Mouse (Mus musculus) urinary bladder, postnatal 14 days (tissue): ENCODE measurements around the gene Tinagl1.

Experiments used
- DNase-seq: peaks from one replicate; pipeline ENCODE4 v3.0.0; 2021; ENCODE audit warnings: low spot score

The Tinagl1 gene

DNA sequence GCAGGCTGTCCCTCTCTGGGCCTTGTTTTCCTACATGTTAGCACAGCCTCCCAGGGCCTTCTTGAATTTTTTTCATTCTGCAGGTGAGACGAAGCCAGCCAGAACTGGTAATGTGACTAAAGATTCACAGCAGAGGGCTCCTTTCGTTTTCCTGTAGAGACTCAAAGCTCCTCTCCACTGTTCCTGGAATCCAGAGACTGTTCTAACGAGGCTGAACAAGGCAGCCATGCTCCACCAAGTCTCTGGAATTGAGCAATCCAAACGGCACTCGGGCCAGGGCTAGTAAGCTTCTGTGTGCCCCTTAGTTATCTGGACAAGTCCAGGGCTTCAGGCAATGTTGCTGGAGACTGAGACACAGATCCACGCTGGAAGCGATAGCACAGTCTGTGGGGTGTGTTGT is 2.6 kb upstream of the Tinagl1 start:
- no peak for DNase-seq

DNA sequence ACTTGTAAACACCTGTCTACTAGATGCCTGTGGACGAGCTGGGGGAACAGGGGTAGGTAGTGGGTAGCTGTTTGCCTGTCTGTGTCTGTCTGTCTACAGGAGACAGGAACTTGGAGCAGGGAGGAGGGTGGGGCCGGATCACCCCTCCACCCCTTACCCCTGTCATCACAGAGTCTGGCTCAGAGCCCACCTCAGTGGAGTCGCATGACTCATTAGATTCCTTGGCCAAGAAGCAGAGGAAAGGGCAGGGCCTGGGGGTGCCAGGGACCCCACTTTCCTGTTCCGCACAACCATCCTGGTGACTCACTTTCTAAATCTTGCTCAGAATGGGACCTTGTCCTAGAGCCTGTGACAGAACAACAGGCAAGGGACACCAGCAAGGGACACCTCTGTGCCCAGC is 2.2 kb upstream of the Tinagl1 start:
- DNase-seq = peak; percentile 71

DNA sequence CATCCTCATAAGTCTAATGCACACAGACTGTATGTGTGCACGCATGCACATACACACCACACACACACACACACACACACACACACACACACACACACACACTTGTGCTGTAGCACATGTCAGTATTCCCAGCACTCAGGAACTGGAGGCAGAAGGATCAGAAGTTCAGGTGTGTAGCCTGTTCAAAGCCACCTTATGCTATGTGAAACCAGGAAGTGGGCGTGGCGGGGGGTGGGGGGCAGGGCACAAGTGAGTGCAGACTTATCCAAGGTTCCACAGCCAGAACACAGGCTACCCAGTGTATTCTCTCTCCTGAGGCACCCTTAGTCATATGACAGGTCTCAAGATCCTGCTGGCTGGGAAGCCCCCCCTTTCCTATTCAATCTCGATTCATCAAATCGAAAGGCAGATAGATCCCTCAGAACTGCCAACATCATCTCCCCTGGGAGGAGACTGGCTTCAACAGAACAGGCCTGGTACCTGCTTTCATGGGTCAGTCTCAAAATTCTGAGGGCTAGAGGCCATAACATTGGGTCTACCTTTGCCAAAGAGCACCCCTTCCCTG is 1.3 kb upstream of the Tinagl1 start:
- no peak for DNase-seq

DNA sequence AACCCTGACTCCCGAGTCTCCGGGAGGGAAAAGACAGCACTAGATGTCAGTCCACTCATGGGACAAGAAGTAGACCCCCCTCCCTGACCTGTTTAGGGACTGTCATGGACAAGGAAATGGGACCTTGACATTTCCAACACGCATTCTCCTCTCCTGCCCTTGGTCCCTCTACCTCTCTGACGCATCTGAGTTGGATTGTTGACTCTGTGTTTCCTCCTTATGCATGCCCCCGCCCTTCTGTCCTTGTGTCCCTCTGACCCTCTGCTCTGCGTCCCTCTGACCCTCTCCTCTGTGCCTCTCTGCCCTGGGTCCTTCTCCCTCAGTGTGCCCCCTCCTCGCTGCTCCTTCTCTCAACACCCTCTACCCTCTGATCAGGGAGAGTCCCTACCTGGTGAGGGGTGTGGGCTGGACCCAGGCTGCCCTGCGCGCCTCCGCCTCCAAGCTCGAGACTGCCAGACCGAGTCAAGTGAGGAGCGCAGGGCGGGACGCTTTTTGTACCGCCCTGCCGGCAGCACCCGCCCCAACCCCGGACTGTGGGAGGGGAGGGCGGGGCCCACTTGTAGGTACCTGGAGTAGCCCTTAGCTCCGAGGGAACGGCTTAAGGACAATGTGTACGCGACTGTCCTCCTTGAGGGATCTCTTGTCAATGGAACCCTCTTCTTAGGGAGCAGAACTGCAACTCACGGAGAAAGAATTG is 439 bp downstream of the Tinagl1 start:
- peak; percentile 84 for DNase-seq

DNA sequence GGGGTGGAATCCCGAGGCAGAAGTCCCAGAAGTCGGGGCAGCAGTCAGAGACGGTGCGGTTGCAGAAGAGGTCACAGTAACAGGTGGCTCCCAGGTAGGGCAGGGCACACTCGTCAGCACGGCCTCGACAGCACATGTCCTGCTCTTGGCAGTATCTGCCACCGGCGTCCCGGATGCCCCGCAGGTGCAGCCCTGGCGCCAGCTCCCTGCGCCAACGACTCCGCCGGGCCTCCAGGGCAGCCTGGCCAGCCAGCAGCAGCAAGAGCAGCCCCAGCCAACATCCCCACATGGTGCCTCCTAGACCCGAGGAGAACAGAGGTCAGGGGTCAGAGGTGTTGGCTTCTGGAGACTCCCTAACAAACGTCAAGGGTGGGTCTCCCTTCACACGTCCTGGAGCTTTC is 1.0 kb downstream of the Tinagl1 start:
- DNase-seq = no peak

DNA sequence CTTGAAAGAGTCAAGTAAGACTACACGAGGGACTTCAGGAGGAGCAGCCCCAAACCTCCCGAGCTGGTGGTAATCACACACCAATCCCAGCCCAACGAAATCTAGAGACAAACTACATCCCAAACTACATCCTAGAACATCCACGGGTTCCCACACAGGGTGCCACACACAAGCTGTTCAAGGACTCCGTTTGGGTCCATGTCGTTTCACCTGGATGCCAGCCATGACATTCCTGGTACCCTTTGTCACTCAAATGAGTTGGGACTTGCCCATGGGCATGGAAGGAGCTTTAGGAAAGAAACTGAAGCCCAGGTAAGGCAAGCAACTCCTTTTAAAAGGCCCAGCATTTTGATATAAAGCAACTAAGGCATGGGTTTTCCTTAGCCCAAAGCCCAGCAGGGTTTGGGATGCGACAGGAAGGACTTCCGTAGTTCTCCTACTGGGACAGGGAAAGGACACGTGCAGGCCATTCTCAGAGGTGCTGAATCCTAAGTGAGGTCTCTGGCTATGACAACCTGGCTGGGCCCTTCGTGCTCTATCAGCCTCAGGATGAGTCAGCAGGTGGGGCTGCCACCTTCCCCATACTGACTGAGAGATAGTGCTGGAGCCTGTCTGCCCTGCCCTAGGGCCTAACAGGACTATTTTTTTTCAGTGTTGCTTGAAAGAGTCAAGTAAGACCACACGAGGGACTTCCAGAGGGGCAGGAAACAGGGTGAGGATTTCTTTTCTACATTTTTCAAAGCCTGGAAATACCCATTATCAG is 1.7 kb downstream of the Tinagl1 start:
- DNase-seq = peak; percentile 67

DNA sequence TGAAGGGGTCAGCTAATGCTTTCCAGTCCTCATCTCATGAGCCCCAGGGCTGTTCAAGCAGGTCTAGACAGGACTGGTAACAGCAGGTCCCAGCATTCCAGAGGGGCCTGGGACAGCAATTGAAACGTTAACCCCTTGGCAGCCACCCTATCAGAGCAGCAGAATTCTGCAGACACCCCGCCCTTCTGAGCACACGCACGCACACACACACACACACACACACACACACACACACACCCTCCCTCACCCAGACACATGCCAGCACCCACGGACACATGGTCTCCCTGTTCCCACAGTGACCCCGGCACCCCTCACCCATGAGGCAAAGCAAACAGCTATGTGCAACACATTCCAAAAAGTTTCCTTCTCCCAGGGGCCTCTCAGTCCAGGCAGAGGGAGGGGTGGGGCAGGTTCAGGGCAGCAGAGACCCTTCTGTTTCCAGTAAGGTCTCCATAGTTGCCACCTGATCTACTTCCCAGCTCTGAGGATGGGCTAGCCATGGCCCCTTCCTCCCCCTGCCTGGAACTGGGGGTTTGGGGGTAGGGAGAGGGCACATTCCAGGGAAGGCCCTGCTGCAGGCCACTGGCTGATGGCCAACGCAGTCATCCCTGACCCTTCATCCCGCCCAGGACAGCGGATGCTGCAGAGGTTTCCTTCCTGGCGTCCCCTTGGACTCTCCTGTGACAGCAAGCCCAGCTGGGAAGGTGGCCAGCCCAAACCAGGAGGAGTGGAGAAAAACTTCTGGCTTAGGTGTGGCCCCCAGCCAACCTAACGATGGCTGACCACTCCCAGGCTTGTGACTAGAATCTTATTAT is 2.8 kb downstream of the Tinagl1 start:
- DNase-seq = peak; percentile 64

DNA sequence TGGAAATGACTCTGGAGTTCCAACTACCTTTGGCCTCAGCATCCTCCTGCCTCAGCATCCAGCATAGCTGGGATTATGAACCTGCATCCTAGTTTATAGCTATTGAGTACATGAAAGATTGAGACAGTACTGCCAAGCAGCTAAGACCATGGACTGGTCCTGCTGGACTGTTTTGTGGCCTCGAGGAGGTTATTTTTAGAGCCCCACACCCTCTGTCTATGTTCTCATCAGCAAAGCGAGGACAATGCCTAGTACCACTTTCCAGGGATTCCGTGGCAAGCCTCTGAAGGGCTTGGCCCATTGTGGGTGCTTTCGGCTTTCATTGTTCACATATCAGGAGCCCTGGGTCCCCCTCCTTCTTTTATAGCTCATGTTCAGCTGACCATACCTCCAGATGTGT is 4.6 kb downstream of the Tinagl1 start:
- no peak for DNase-seq

DNA sequence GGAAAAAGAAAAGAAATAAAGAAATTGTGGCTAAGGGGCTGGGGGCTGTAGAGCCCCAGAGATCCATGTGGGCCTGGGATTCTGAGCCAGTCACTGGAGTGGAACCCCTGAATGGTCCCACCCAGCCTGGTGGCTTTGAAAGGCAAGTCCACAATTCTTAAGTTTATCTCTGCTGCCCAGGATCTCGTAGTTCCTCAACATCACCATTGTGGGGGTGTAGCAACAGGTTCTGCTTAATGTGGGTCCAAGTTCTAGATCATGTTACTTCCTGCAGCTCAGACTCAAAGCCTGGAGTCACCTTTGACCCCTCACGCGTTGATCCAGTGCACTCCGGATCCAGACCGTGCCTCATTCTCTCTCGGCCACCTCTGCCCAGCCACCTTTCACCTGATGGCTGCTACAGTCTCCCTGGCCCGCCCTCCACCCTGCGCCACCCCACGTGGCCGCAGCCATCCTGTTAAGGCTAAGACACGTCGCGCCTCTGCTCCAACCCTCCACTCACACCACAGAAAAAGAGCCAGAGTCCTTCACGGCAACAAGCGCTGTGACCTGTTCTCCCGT is 5.4 kb downstream of the Tinagl1 start:
- no peak for DNase-seq

DNA sequence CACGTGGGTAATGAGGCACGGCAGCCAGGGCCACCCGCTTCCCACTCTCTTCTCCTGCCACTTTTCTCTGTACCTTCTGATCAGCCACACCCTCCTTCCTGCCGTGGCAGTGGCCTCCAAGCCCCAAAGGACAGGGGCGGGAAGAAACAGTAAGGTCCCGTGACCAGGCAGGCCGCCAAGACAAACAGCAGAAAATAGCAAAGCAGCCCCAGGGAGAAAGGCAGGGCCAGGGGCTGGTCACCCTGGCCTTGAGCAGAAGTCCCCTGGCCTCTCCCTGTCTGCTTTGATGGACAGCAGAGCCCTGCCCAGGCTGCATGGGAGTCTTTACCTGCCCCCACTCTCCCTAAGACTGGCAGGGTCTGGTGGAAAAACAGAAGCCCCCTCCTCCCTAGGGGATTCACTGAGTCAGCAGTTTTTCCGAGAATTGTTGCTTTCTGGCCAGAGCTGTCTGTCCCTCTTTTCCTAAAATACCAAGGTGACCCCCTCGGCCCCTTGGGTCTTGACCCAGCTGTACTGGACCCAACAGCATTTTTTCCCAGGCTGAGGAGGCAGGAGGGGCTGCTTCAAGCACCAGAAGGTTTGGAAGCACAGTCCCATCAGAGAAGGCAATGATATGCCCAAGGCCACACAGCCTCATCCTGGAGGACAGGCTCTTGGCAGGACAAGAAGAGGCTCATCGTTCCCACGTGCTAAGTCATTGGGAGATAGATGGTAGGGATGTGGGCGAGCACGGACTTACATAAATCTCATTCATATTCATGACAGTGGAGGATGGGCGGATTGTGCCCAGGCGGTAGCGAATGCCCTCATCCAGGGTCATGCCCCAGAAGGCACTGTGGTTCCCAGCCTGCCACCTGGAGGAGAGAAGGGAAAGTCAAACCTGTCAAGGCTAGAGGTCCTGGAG is 6.4 kb downstream of the Tinagl1 start:
- DNase-seq = peak; percentile 94

DNA sequence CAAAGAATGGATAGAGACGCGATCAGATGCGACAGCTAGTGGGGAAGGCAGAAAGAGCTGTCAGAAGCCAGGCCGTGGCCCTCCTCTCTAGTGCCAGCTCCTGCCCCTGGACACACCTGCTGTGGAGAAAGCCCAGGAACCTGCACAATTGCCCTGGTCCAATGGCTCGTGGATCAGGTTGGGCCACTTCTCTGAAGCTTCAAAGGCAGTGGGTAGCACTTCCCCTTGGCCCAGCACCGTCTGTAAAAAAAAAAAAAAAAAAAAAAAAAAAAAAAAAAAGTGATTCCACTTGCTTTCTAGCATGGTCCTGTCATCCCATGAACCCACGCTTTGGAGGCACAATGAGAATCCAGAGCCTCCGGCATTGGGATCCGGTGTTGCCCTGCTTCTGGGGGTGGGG is 7.1 kb downstream of the Tinagl1 start:
- no peak for DNase-seq

DNA sequence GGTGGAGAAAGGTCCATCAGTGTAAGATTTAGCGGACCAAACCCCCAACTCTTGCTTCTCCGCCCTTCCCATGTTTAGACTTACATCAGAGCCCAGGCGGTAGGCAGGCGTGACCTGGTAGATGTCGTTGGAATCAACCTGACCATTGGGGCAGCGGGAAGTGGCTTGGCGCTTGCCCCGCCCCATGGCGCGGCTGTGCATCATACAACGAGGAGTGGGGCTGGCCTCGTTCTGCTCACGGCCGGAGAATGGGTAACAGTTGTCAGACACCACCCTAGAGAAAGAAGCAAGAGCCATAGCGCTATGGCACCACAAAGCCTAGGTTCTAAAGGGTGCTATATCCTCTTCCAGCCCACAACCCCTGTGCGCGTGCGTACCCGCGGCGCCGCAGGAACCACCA is 7.6 kb downstream of the Tinagl1 start:
- DNase-seq = no peak

DNA sequence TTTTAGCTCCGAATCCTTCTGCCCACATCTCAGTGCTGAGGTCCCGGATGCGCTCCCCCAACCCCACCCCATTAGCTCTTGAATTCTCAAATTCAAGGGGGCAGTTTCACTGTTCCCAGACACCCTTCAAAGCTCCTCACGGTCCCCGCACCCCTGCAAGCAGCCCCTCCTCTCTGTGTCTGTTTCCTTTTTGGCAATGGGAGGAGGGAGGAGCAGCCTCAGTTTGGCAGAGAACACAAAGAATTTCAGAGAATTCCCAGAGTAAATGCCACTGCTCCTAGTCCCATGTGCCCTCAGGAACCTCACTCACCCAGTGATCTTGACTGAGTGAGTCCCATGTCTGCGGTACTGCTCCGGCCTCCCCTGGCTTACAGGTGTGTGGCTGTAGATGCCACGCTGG is 8.3 kb downstream of the Tinagl1 start:
- DNase-seq = no peak

DNA sequence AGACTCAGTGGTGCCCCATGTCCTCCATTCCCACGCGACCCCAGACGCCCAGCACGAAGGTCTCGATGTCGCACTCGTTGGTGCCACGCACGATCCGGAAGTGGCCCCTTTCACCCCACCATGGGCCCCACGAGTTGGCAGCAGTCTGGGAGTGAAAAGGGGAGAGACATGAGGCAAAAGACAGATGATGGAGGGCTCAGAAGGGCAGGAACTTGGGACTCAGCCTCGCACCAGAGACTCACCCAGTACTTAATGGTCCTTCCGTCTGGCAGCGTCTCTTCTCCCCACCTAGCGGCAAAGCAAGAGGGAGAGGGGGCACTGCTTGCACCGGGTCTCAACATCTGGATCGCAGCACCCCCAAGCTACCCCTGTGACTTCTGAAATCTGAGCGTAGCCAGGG is 8.9 kb downstream of the Tinagl1 start:
- no peak for DNase-seq

DNA sequence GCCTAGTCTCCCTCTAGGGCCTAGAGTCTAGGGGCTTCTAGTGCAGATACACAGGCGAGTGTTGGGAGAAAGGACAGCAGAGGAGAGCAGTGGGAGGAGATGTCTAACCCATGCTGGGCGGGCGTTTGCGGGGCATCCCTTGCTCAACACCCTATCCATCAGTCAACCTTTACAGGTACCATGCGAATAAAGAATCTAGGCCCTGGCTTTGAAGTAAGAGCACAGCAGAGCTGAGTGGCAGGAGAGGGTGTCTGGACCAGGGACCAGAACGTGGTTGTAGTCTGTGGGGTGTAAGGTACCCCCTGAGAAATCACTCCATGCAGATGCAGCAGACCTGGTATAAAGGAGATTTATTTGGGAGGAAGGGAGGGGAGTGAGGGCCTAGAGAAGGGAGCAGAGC is 10.8 kb downstream of the Tinagl1 start:
- DNase-seq = no peak

DNA sequence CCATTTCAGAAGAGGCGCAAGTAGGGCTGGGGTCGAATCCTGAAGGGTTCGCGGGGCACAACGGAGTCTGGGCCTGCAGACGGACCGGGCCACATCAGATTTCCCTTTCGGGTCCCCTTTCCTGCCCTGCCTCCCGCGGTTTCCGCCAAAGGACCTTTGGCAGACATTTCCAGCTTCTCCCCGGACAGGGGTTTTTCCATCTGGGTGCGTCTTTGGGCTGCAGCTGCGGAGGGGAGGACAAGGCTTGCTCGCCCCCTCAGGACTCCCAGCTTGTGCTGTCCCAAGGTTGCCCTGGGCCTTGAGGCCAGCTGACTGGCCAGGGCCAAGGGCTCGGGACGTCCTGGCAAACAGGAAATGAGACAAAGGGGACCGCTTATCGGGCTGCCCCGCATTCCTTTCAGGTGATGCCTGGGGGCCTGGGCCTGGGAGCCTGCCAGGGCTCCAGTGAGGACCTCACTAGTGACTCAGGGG is 11.5 kb downstream of the Tinagl1 start:
- DNase-seq = peak; percentile 69

DNA sequence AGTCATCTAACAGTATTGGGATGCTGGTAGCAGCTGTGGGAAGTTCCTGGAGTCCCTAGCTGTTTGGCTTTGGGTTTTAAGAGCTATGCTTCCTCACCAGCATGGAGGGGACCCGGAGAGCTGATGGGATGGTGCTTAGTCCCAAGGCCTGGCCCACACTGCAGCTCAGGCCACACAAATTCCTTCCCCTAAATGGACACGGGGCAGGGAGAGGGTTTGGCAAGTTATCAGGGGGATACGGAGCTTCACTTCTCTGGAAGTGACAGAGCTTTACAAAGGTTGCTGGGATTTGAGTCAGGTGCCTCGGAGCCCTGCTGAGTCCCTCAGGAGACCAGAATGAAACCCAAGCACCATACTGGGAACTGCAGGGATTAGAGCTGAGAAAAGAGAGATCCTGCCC is 13.6 kb downstream of the Tinagl1 start:
- no peak for DNase-seq

DNA sequence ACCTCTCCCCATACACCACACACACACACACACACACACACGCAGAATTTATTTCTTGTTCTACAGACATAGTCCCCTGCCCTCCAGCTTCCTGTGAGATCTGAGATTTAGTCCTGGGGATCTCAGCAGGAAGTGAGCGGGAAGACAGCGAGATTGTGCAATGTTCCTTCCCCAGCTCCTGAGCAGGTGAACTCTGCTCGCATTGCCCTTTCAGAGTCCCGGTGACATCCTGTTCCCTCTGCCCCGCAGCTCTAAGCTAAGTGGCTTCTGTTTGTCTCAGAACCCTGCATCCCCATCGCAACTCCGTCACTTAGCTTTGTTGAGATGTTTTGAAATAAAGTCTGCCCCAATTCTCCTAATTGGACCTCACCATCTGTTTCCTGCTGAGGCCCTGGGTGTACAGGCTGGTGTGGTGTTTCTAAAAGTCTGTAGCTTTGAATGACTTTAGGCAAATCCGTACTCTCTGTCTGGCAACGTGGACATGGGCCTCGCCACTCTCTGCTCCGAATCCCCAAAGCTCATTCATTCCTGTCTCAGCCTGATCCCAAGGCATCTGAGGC is 18.0 kb downstream of the Tinagl1 start:
- DNase-seq = no peak

DNA sequence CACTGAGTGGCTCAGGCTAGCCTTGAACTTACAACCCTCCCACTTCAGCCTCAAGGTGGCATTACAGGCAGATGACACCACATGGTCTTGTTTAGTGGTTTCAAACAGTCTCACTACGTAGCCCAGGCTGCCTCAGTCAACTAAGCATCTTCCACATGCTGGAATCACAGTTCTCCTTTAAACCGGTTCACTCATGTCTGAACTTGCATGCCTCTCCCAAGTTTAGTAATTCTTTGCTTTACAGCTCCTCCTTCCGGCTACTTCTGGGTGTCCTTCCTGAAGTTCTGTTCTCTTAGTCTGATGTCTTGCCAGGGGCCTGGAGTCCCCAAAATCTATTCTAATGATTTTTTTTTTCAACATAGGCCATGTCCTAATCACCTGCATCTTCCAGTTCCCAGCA is 20.7 kb downstream of the Tinagl1 start:
- no peak for DNase-seq

DNA sequence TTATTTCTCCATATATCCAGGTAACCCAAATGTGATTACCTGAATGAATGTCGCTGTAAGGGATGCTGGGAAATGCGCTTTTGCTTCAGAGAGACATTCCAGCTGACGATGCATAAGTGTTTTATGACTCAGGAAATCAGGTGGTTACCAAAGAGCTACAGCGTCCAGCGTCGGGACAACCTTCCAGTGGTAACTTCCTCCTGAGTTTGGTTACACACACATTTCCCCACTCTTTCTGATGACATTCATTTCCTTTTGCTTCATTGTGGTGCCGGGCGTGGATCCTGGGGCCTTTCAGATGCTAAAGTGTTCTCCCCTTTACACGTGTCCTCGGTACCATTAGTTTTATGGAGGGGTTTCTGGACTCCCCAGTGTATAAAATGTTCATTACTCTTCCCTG is 26.5 kb downstream of the Tinagl1 start:
- DNase-seq = no peak

DNA sequence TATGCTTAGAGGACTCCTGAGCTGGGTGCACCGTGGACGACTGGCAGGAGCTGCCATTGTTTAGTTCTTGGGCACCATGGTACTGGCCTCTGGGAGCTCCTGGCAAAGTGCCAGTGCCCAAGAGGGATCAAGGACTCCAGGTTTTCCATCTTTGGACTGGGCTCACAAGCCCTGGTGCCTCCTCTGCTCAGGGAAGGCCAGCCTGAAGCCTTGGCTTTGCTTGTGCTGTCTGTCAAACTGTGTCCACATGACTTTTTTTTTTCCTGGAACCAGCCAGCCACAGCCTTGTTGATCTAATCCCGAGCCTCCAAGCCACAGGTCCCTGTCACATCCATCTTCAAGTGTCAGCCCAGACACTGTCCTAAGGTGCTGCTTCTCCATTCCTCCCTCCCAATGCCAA is 33.1 kb downstream of the Tinagl1 start:
- DNase-seq = no peak
